Mouse (Mus musculus) heart, postnatal 36 days (tissue): ENCODE results near the gene Acat3. TPM values are rescaled to one million over a fixed set of nuclear protein-coding genes. Genes with fewer than 3 reads are reported as not detected.
"Not testable (repeated sequence)": the region's sequence is repeated elsewhere in the genome, so short reads cannot be mapped to it uniquely, and the experiment has no call there.

Experiments used
- DNase-seq, 2 experiments: peaks; one replicate each; pipeline ENCODE4 v3.0.0; 2021 to 2022
- intact Hi-C: fragments of 180-260 bp; cut with DNase I; formaldehyde crosslinking; loops from one replicate; pipeline ENCODE4 v1.15.1; 2025
- total RNA-seq, 2 experiments: library from RNA; stranded (reverse); gene quantifications; 2 replicates each; pipeline ENCODE4 v1.2.3; 2021

The Acat3 gene
- under 1 TPM in 1 of 2 experiments, not detected in 1; 0.17 TPM for total RNA-seq

DNA sequence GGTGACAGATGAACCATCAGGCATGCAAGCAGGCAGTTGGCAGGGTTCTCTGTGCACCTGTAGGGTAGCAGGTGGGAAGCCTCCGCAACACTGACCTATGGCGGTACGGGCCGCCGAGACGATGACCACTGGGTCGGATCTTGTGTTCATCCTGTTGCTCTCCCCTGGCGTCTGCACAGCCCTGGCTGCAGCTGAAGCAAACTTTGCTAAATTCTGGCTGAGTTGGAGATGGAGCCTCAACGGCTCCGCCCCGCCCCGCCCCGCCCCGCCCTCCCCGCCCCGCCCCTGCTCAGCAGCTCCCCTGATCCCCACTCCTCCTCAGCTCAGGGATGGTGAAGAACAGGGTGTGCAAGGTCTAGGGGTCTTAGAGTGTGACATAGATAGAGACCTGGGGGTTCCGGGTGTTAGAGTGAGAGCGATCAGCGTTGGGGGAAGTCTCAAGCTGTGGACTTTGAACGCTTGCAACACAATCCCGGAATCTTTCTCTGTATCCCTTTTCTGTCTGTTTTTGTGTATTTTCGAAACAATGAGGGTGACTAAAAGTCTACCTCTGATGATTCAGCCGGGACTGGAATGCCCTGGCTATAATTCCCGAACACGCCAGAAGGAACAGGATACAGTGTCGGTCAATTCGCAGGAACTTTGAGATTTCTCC is at the start of gene Acat3:
Gene Acat3, minus strand, starts transcription at position 450 of the 655 bp plus-strand sequence.
- intact Hi-C loops = no loop called here
- DNase-seq = no peak

DNA sequence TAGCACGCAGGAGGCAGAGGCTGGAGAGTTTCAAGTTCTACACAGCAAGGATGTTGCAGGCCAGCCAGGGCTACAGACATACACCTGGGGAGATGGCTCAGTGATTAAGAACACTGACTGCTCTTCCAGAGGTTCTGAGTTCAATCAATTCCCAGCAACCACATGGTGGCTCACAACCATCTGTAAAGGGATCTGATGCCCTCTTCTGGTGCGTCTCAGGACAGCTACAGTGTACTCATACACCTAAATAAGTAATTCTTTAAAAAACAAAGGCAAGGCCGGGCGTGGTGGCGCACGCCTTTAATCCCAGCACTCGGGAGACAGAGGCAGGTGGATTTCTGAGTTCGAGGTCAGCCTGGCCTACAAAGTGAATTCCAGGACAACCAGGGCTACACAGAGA is 47.7 kb upstream of the Acat3 start:
- DNase-seq, intact Hi-C loops: not testable (repeated sequence)

- intact Hi-C loops = no loop called here
Measured at GRCm38 (mm10) chr17:12983988-12984387, 43.6 kb upstream of the Acat3 start.

GRCm38 (mm10) chr17:12978546-12978945 is 38.1 kb upstream of the Acat3 start:
- DNase-seq = no peak
- intact Hi-C loops = no loop called here

More at GRCm38 (mm10) chr17:12983988-12984387, 43.6 kb upstream of the Acat3 start:
- DNase-seq = no peak

GRCm38 (mm10) chr17:12973851-12974250 is 33.5 kb upstream of the Acat3 start:
- DNase-seq = no peak
- intact Hi-C loops = no loop called here

- intact Hi-C loops = no loop called here
- DNase-seq = no peak
Measured at GRCm38 (mm10) chr17:12967173-12967572, 26.8 kb upstream of the Acat3 start.

DNA sequence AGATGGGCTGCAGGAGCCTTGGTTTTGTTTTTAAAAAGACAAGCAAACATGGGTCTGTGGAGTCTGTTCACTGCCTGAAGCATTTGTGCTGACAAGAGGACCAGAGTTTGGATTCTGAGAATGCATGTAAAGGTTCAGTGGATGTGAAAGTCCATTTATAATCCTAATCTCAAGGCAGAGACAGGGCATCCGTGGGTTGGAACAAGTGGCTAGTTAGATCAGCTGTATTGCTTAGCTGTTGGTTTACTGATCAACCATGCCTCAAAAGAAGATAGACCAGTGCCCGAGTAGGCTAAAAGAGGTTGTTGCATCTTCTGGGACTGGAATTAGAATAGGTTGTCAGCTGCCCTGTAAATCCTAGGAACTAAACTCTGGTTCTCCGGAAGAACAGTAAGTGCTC is 23.1 kb upstream of the Acat3 start:
- intact Hi-C loops = loop anchor here (5.0 kb wide), 2 partner anchors 44 to 46 kb away; partner anchors contain the start of genes Mrpl18, Sod2 and Tcp1
- no peak for DNase-seq

- peak; percentile 93 for DNase-seq
- intact Hi-C loops = loop anchor here (1.0 to 5.0 kb wide), 3 partner anchors 32 to 47 kb away; partner anchors contain the start of genes Mrpl18, Sod2 and Tcp1
Measured at GRCm38 (mm10) chr17:12960331-12960873, 20.0 kb upstream of the Acat3 start, which contains the start of gene Acat2. TSS of gene Acat2 (minus strand) at chr17:12960747.

- intact Hi-C loops, DNase-seq: not testable (repeated sequence)
Measured at GRCm38 (mm10) chr17:12959377-12959776, 19.0 kb upstream of the Acat3 start.

GRCm38 (mm10) chr17:12956664-12957063 is 16.3 kb upstream of the Acat3 start:
- no peak for DNase-seq
- intact Hi-C loops = no loop called here

GRCm38 (mm10) chr17:12949669-12950068 is 9.3 kb upstream of the Acat3 start:
- no peak for DNase-seq
- intact Hi-C loops = no loop called here

- no peak for DNase-seq
- intact Hi-C loops = no loop called here
Measured at GRCm38 (mm10) chr17:12942459-12943162, 2.2 kb upstream of the Acat3 start.

GRCm38 (mm10) chr17:12941543-12942260 is 1.3 kb upstream of the Acat3 start:
- no peak for DNase-seq
- intact Hi-C loops = no loop called here

DNA sequence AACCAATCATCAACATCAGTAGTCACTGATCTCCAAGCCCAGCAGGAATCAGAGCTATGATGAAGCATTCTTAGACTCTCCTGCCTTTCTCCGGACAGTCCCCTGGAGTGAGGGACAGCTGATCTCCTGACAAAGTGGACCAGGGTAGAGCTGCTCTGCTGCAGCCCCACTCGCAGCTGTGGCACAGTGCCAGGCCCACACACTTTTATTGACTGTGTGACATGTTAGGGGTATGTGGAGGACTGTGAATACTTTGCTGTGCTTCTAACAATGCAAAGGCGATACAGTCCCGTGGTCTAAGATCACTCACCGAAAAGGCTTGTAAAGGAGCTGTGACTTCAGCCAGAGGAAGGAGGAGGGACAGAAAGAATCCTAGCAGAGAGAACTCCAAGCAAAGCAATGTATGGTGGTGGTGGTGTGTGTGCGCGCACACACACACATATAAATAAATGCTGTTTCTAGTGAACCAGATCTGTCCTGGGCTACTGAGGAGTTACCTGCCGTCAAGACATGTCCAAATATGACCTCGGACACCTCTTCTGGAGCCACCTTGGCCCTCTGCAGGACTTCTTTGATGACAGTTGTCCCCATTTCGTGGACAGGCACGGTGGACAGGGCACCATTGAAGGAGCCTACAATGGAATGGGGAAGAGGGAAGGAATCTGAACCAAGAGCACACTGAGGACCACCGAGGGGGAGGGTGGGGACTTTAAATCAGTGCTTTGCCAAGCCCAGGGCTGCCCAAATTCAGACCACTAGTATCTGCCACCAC is 837 bp downstream of the Acat3 start:
- DNase-seq, intact Hi-C loops: not testable (repeated sequence)

- intact Hi-C loops = no loop called here
- no peak for DNase-seq
Measured at GRCm38 (mm10) chr17:12938077-12938476, 2.3 kb downstream of the Acat3 start.

DNA sequence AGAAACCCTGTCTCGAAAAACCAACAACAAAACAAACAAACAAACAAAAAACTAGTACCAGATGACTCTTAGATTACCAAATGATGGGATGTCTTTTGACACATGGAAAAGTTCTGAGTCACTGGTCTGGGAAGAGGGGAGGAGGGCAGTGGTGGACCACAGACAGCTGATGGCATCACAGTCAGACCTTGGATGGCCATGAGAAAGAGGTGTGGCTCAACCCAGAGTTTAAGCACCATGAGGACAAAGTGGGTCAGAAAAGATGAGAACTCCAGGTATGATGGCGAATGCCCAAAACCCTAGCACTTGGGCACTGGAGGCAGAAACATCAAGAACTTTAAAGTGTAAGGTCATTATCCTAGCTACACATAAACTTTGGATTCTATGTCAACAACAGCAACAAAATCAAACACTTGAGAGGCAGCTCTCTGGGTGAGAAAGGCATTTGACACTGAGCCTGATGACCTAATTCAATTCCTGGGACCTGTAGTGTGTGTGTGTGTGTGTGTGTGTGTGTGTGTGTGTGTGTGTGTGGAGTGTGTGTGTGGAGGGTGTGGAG is 2.9 kb downstream of the Acat3 start:
- DNase-seq = no peak
- intact Hi-C loops = no loop called here

DNA sequence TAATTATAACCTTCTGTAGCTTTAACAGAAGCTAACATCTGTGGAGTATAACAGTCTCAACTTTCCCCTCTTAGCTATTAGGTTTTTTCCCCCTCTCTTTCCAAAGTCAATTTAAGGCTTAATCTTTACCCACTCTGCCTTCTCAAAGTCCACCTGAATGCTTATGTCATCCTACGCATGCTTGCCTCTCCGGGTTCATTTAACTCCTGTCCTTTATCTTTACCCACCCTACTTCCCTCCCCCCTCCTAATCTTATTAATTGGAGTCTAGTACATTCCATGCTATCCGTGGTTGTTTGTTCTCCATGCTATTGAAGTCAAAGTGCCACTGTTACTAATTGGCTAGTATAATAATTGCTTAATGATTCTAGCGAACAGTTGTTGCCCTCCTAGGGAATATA is 4.7 kb downstream of the Acat3 start:
- intact Hi-C loops = no loop called here
- DNase-seq = no peak

DNA sequence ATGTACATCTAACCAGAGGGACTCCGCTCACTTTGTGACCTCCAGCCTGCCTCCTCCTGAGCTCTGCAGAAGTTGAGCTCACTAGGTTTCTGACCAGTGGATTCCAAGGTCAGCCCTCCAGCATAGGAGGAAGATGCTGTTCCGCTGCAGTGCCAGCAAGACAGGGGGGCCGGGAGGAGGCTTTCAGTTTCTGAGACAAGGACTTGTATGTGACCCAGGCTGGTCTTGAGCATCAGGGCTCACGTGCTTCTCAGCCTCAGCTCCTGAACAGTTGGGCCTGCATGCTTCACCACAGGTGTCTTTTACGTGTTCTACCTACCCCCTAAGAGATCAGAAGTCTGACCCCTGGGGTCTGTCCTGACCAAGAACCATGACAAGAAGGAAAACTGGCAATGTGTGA is 8.8 kb downstream of the Acat3 start:
- intact Hi-C loops, DNase-seq: not testable (repeated sequence)

DNA sequence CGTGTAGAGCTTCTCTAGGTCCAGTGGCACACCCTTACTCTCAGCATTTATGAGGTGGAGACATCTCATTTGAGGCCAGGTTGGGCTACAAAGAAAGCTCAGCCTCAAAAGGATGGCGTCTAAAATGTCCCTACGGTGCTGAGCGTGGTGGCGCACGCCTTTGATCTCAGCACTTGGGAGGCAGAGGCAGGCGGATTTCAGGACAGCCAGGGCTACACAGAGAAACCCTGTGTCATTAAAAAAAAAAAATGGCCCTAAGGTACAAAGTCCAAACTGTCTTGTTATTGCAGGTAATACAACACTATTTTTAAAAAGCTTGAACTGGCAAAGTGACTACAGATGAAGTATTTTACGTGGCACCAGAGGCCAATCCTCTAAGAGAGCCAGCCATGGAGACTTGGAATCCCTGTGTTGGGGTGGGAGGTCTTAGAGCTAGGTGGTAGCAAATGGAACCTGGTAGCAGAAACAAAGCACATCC is 14.7 kb downstream of the Acat3 start:
- intact Hi-C loops = no loop called here
- no peak for DNase-seq

DNA sequence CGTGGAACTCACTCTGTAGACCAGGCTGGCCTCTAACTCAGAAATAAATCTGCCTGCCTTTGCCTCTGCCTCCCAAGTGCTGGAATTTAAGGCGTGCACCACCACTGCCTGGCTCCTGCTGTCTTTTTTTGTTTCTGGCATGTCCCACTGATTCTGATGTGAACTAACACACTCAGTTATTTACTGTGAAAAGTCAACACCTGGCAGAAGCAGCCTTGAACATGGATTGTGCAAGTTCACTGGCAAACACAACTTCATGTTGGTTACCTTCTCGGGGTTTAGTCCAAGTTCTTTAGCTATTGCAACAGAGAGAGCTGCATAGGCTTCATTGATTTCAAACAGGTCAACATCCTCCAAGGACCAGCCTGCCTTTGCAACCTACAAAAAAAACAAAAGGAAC is 15.4 kb downstream of the Acat3 start:
- intact Hi-C loops = no loop called here
- no peak for DNase-seq
